Mouse (Mus musculus) kidney, adult 2 months (tissue): ENCODE data around the gene Gm20431. TPM values are rescaled to one million over a fixed set of nuclear protein-coding genes. Genes with fewer than 3 reads are reported as not detected.

Source experiments
- DNase-seq: peaks from one replicate; pipeline ENCODE4 v3.0.0; 2021
- H3K27ac ChIP-seq: fragments of 200-500 bp; 2 replicates; pipeline ENCODE4 v1.5.1; 2012; ENCODE audit warnings: low read depth, low read length, control low read depth, inconsistent platforms; ENCODE audit not compliant: insufficient read depth
- H3K27me3 ChIP-seq: fragments of 200-500 bp; replicated peaks from 2 replicates; pipeline ENCODE4 v1.6.1; 2012; ENCODE audit warnings: mild to moderate bottlenecking, moderate library complexity, low read length, inconsistent platforms; ENCODE audit not compliant: control insufficient read depth, insufficient read depth
- H3K36me3 ChIP-seq: fragments of 200-500 bp; 2 replicates; pipeline ENCODE4 v1.6.1; 2012; ENCODE audit warnings: mild to moderate bottlenecking, moderate library complexity, low read length, inconsistent platforms; ENCODE audit not compliant: control insufficient read depth, insufficient read depth
- H3K4me1 ChIP-seq: fragments of 200-500 bp; 2 replicates; pipeline ENCODE4 v1.6.1; 2011; ENCODE audit warnings: low read length; ENCODE audit not compliant: control insufficient read depth, insufficient read depth
- H3K4me3 ChIP-seq: fragments of 200-500 bp; 2 replicates; pipeline ENCODE4 v1.5.1; 2011; ENCODE audit warnings: mild to moderate bottlenecking, low read depth, low read length, control low read depth; ENCODE audit not compliant: insufficient read depth
- CTCF ChIP-seq: fragments of 200-500 bp; conservative IDR thresholded peaks from 2 replicates; pipeline ENCODE4 v1.5.1; 2011; ENCODE audit warnings: low read depth, mild to moderate bottlenecking, control low read depth, low read length, moderate library complexity, mixed read lengths; ENCODE audit not compliant: insufficient read depth, insufficient read length
- POLR2A ChIP-seq: fragments of 200-500 bp; IDR thresholded peaks from one replicate; pipeline ENCODE4 v1.6.1; 2011; ENCODE audit warnings: low read depth, low read length, control low read depth
- WGBS: fragments of 180-500 bp; shearing (Covaris S2); methylation state at CpG from one replicate; pipeline ENCODE4 v1.1.7; 2018; 5-methylcytosine and 5-hydroxymethylcytosine counted together
- polyA plus RNA-seq: library from polyadenylated mRNA; depleted of rRNA; stranded (reverse); fragments of >200 nt; gene quantifications from 2 replicates; pipeline ENCODE4 v1.2.3, GENCODE M21; 2012

The Gm20431 gene
- polyA plus RNA-seq, 1 experiment, result 30.7 TPM

- peaks cover 13% of the 10 kb centered on the region; the same call in 1 of the 2 replicates for H3K4me1 ChIP-seq
- no peak for DNase-seq
- H3K27me3 ChIP-seq, result no peaks in the 10 kb centered on the region
- no peaks in the 10 kb centered on the region for H3K36me3 ChIP-seq
- no peak for TF ChIP-seq POLR2A
- TF ChIP-seq CTCF, result no peak
- H3K27ac ChIP-seq, result no peak overlapping the region
- 97% methylated on average over 2 of the region's 2 CpGs for WGBS
- no peak overlapping the region for H3K4me3 ChIP-seq
Measured at GRCm38 (mm10) chr2:167693540-167693939, 32.2 kb upstream of the Gm20431 start.

DNA sequence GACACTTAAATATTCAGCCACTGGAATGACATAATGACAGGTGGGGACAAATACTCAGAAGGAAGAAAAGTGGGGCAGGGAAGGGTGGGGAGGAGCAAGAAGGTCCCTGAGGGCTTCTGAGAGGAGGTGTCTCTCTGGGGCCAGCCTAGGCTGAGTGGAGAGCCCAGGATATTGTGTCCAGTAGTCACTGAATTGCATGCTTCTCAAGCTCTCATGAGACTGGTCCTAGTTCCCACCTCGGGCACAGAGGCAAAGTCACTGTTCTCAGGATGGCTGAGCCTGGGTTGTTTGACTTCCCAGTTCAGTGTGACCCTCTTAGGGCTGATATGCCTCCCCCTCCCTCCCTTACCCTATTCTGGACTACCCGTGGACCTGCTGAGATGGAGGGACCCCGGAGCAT lies 31.5 kb upstream of the Gm20431 start:
- TF ChIP-seq CTCF (no peak), POLR2A (no peak)

DNA sequence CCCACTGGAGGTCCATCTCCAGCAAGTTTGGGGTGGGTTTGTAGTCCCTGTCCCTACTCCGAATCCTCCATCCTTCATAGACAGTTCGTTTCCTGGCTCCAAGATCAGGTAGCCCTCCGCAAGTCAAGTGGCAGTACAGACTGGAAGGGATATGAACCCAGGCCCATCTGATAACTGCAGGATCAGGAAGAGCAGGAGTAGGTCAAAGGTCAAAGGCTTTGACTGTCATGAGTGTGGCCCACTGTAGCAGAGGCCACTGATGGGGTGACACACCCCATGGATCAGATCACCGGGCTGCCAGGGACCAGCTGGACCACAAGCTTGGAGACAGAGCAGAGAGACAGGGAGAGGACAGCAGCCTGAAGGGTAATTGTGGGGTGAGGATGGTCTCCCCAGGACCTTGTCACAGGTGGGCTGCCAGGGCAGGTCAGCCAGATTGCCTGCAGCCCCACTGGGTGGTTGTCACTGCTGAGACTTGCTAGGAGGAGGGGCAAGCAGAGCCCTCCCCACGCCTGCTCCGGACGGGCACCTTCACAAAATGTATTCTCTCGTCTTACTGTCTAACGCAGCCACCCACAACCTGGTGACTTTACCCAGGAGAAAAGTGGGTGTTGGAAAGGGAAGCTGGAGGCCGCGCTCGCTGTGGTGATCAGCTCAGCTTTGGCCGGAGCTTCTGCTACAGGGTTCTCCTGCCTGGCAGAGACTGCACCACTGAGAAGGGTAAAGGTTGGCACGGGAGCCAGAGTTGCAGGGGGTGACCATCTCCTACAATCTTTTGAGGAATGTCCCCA lies 30.8 kb upstream of the Gm20431 start:
- DNase-seq, result peak; percentile 32
- Histone ChIP-seq H3K27me3 (no peaks in the 10 kb centered on the region), H3K4me3 (peak overlapping the region; percentile 53; the same call in 1 of the 2 replicates), H3K36me3 (no peaks in the 10 kb centered on the region), H3K4me1 (peaks cover 9% of the 10 kb centered on the region; the same call in 1 of the 2 replicates), H3K27ac (no peak overlapping the region)
- TF ChIP-seq CTCF, result no peak
- TF ChIP-seq POLR2A, result no peak
- 75% methylated on average over 14 of the region's 14 CpGs for WGBS

More for the DNA sequence above, 31.5 kb upstream of the Gm20431 start:
- Histone ChIP-seq H3K27me3 (no peaks in the 10 kb centered on the region), H3K27ac (no peak overlapping the region), H3K4me3 (no peak overlapping the region), H3K36me3 (no peaks in the 10 kb centered on the region), H3K4me1 (peaks cover 9% of the 10 kb centered on the region; the same call in 1 of the 2 replicates)
- no peak for DNase-seq
- WGBS, result 77% methylated on average over 3 of the region's 3 CpGs

GRCm38 (mm10) chr2:167691410-167691809 lies 30.1 kb upstream of the Gm20431 start:
- peak; percentile 34 for DNase-seq
- Histone ChIP-seq H3K4me1 (peaks cover 9% of the 10 kb centered on the region; the same call in 1 of the 2 replicates), H3K4me3 (peak overlapping the region; percentile 53), H3K27me3 (no peaks in the 10 kb centered on the region), H3K36me3 (no peaks in the 10 kb centered on the region), H3K27ac (no peak overlapping the region)
- 79% methylated on average over 6 of the region's 6 CpGs for WGBS
- TF ChIP-seq CTCF, result no peak
- TF ChIP-seq POLR2A, result no peak

DNA sequence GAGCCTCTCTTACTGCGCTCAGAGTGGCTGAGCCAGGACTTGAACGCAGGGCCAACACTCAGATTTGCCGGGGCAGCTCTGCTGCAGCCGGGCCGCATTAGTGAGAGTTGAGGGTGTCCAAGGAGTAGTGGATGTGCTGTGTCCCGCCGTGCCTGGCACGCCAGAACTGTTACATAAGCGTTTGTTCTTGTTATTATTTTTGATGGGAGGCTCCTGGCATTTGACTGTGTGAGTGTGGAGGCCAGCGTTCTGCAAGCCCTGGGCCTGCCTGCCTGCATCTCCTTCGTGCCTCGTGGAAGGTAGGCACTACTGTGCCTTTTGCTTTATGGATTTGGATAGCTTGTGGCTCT lies 29.6 kb upstream of the Gm20431 start:
- H3K27me3 ChIP-seq, result no peaks in the 10 kb centered on the region
- H3K27ac ChIP-seq, result peak overlapping the region; percentile 19
- peak; percentile 78 for DNase-seq
- H3K4me1 ChIP-seq, result peaks cover 9% of the 10 kb centered on the region; the same call in 1 of the 2 replicates
- 48% methylated on average over 12 of the region's 12 CpGs for WGBS
- peak overlapping the region; percentile 53 for H3K4me3 ChIP-seq
- TF ChIP-seq POLR2A, result no peak
- no peak for TF ChIP-seq CTCF
- H3K36me3 ChIP-seq, result no peaks in the 10 kb centered on the region

- peak; percentile 57 for DNase-seq
- Histone ChIP-seq H3K27me3 (no peaks in the 10 kb centered on the region), H3K36me3 (no peaks in the 10 kb centered on the region), H3K4me1 (peaks cover 9% of the 10 kb centered on the region; the same call in 1 of the 2 replicates), H3K4me3 (peak overlapping the region; percentile 89), H3K27ac (peak overlapping the region; percentile 19)
- no peak for TF ChIP-seq CTCF
- TF ChIP-seq POLR2A, result no peak
- 40% methylated on average over 15 of the region's 15 CpGs for WGBS
Measured at GRCm38 (mm10) chr2:167690219-167690961, 29.1 kb upstream of the Gm20431 start.
